Mouse (Mus musculus) spleen, postnatal 36 days (tissue): ENCODE data around the gene 1110059E24Rik.

ENCODE experiments used
- DNase-seq, 2 experiments: peaks; one replicate each; pipeline ENCODE4 v3.0.0; 2022; ENCODE audit warnings: low spot score in 2 of 2, mixed read lengths in 1 of 2

1110059E24Rik gene

DNA sequence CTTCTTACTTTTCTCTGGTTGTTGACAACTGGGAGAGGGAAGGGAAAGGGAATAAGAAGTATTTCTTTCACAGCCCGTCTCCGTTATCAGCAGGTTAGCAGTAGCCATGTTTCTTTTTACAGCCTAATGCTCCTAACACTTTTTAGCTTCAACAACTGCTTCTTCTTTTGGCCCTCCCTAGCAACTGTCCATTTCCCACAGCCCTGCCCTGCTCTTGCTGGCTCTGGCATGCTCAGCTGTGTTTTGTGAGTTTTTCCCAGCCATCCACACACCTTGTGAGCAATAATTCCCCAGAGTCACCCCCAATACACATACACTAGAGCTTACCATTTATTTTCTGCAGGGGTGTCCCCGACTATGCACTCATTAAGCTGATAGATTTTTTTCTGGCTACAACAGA lies 75.3 kb downstream of the 1110059E24Rik start:
- no peak for DNase-seq

DNA sequence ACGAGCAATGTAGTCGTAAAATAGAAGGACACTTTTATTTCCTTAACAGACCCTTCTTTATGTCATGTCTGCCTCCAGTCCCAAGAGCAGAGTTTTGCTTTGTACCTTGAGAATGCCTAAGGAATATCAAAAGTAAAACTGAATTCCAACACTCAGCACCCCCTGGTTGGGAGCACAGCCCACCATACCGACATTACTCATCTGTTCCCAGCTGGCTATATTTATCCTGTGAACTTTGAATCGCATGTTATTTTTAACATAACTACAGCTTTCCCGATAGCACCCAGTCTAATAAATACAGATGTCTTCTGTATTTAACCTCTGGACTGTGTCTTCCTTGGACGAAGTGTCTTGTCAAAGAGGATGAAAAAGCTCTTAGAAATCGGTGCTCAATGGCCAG lies 80.8 kb downstream of the 1110059E24Rik start:
- DNase-seq: no peak

DNA sequence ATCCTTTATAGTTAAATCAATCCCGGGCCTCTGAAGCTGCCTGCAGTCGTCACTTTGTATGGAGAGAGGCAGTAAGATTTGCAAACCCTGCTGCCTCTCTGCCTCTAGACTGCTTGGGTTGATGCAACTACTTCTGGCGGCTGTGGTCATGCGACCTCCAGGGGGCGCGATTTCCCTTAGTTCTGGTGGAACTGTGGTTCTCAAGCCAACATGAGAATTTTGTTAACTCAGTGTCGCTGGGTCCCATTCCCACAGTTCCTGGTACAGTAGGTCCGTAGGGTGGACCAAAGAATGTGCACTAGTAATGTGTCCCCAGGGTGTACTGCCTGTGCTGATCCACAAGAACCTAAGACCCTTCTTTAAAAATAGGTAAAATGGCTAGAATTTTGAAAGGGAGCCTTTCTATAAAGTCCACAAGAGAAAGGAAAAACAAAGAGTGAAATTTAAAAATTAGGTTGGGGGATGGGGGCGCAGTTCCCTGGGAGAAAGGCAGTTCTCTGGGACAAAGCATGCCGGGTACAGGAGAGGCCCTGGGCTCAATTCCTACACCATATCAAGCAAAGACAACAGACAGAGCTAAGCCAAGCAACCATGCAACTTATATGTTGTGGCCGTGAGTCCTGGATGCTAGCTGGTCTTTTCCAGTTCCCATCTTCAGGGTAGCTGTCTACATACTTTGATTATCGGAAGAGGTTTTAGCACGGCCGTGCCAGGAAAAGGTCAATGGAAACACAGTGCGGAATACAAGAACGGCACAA lies 81.4 kb downstream of the 1110059E24Rik start:
- peak; percentile 85 to 89 for DNase-seq

DNA sequence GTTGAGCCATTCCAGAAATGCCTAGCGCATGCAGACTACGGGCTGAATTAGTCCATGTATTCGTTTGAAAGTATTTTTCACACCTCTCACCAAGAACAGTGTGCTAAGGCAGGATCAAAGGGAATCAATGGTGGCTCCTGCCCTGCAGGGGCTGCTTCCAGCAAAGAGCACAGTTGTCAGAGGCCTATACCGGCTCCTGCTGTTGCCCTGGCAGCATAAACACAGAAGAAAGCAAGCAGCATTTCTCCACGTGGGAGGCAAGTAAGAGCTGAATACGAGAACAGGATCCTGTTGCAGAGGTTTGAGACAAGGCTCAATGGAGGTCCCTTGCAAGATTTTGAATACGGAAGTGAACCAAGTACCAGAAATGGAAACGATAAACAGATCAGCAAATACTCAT lies 82.0 kb downstream of the 1110059E24Rik start:
- no peak for DNase-seq

DNA sequence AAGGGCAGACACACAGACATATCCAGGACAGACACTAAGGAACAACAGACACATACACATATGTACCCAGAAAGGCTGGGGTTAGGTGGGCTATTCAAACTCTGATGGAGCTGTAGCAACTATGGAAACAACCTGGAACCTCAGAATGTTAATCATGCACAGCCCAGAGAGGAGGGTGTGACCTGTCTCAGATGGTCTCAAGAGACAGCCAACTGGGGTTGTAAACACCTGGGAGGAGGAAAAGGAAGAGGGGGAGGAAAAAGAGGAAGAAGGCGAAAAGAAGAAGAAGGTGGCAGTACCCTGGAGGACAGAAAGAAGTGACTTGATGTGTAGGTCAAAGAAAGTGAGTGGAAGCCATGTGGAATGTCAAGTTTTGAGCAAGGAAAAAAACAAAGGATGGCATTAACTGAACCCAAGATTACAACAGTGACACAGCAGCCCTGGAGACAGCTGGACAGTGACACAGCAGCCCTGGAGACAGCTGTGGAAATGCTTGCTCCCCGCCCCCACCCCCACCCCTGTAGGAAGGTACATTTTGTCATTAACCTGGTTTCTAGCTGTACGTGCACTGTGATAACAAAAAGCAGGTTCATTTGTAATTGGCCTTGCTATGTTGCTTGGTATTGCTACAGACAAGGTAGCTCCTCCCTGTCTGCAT lies 84.1 kb downstream of the 1110059E24Rik start:
- DNase-seq: peak; percentile 79 to 83

DNA sequence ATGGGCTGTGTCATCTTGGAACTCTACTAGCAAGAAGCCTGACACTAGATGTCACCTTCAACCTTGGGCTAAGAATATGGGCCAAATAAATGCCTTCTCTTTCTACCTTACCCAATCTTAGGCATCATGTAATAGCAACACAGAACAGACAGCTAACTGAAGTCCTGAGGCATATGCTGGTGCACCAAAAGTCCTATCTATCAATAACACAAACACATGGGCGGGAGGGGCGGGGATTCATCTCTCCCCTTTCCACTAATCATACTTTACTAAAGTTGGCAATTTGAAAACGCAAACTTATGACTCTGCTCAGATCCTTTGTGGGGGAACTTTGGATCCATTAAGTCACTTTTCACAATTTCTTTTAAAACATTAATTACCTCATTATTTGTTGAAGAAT lies 84.8 kb downstream of the 1110059E24Rik start:
- DNase-seq: no peak

DNA sequence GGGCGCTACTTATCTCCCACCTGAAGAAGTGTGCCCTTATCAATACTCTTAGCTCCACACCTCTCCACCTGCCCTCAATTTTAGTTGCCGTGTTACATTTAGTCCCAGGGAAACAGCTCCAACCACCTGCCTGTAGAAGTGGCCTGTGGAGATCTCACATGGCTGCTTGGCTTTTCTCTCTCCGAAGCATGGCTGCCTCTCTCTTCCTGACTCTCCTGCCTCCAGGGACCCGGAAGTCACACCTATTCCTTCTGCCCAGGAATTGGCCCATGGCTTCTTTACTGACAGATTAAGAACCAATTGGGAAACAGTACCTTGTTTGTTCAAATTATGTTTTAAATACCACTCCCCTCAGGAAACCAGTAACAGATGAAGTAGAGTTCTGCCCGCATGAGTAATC lies 86.3 kb downstream of the 1110059E24Rik start:
- DNase-seq: no peak

DNA sequence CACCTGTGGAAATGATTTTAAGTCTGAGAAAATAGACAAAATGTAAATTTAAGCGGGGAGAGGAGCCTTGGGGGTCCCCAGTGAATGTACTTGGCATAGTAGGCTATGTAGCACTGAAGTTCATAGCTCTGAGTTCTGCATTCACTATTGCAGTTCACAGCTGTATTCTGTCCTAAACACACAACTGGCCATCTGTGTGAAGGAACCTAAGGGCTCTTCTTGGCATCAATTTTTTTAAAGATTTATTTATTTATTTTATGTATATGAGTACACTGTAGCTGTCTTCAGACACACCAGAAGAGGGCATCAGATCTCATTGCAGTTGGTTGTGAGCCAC lies 88.3 kb downstream of the 1110059E24Rik start:
- DNase-seq: no peak

DNA sequence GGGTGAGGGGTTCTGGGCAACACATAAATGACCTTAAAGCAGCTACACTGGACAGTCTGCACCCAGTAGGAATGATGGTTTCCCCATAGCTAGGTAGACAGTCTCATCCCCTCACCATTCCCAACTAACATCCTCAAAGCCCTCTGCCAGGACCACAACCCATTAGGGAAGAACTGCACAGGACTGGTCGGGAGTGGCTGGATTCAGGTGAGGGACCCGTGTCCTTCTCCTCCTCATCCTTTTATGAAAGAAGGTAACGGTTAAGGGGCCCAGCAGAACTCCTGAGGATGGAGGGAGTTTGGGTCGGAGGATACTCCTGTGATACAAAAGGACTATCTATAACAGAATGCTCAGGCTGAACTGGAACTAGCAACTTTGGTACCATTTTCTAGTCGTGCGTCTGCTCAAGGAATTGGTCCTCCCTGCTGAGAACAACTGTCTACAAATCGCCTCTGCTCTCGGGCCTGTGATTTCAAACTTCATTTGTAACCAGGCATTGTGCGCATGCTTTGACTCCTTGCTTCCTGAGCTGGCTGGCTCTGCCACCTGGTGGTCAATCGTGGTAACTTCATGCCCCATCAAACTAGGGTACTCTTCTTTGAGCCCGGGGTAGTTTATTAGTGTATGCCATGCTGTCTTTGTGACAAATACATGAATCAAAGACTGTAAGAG lies 88.9 kb downstream of the 1110059E24Rik start:
- DNase-seq: peak; percentile 69 to 74

DNA sequence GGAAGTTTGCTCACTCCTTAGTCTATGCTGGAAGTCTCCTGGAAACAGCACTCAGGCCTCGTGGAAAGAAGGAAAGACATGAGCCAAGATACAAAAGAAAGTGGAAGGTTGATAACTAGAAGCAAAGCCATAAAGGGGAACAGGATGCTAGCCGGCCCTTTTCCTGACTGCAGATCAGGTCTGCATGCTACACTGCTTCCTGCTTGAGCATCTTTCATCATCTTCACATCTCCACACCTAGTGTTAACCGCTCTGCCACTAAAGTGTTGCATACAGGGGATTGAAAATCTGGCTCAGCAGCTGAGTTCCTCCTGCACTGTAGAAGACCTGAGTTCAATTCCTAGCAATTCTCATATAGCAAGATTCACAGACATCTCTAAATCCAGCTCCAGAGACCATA lies 89.8 kb downstream of the 1110059E24Rik start:
- no peak for DNase-seq

DNA sequence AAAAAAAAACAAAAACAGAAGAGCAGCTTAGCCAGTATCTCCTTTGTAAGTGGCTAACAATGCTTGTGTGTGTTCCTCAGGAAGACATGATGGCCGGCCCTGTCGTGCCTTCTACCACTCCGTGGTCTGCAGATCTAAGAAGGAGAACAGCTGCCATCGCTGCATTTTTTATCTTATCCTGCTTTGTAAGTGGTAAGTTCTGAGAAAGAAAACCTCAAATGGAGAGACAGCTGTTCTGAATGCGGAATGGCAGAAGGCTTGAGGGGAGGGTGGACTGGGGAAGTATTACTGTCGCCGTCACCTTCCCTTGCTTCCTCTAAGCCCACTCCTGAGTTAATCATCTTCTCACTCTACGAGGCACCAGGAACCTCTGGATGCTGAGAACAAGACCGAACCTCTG lies 100.0 kb downstream of the 1110059E24Rik start:
- no peak for DNase-seq

DNA sequence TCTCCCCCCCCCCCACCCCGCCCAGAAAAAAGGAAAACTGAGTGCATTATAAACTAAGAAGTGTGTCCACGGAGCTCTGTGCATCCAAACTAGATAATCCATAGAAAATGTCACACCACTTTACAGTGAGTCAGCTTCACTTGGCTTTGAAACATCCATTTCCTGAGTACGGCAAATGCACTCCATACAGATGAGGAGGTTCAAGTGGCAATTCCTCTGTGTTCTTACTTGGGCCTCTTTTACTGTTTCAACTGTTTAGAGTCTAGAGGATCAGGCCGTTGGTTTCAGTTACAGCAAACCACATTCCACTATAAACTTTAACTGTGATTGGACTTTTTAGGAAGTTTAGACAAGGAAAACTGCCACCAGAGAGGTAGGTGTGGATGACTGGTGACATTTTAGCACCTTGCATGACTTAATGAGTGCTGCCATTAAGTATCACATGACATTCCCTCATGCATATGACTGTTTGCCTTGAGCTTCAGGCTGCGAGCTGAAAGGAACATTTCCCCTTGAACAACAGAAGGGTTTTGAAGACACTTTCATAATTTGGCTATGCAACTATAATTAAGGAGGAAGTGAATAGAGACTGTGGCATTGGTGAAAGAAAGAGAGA lies 100.7 kb downstream of the 1110059E24Rik start:
- DNase-seq: no peak

DNA sequence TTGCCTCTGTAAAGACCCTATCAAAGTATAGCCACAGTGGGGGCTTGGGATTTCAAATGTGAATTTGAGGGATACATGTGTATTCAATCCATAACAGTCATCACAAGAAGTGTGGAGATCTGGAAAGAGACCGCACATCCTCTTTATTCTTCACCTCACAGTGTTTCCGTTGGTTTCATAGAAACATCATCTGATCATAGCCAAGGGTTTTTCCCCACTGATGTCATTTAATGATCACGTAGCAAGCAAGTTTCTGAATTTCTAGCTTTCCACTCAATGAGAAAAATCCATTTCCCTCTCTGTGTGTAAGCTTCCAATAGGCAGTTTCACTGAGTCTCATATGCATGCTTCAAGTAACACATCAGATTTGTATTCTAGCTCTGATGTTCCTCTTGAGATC lies 103.1 kb downstream of the 1110059E24Rik start:
- no peak for DNase-seq

DNA sequence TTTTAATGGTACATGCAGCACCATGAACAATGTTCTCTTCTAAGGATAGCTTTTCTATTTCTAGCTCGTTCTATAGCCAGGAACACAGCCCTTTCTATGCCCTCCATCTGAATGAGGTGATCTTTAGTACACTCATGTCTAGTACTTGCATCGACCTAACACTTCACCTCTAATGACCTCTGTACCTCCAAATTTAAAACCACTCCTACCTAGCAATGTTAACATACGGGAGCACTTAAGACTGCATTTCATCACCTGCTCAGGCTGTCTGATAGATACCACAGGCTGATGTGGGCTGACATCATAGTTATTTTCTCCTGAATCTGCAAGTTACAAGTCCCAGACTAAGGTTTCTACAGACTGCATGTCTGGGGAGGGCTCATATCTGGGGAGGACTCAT lies 103.8 kb downstream of the 1110059E24Rik start:
- no peak for DNase-seq

DNA sequence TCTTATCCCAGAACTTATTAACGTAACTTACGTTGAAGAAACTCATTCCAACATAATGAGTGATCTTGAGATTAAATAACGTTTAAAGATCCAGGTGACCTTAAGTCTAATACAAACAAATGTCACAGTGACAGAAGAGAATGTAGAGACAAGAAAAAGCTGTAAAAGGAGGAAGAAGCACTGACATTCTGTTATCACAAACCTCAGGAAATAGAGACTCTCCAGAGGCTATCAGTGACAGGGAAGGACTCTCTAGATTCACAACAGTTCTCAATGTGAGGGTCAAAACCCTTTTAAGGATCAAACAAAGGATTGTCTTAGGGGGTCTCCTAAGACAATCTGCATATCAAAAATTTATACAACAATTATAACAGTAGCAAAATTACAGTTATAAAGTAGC lies 115.7 kb downstream of the 1110059E24Rik start:
- DNase-seq: no peak
